Mouse (Mus musculus) stomach, postnatal 0 days (tissue): ENCODE results near the gene Rasal3. TPM values are rescaled to one million over a fixed set of nuclear protein-coding genes. Genes with fewer than 3 reads are reported as not detected.

Experiments used
- ATAC-seq: fragments of 200-750 bp; cut with Nextera tagmentation; 2 replicates; pipeline ENCODE4 v1.8.0; 2017; ENCODE audit not compliant: low FRiP score, low TSS enrichment
- DNase-seq: peaks from one replicate; pipeline ENCODE4 v3.0.0-alpha.2; 2016; ENCODE audit warnings: low spot score
- H3K27ac ChIP-seq: fragments of 300-500 bp; sonication (generic); replicated peaks from 2 replicates; pipeline ENCODE4 v1.5.1; 2014; ENCODE audit warnings: mild to moderate bottlenecking, control low read depth
- H3K27me3 ChIP-seq: fragments of 300-500 bp; sonication (generic); 2 replicates; pipeline ENCODE4 v1.6.1; 2014; ENCODE audit warnings: low read length; ENCODE audit not compliant: control insufficient read depth, insufficient read depth
- H3K36me3 ChIP-seq: fragments of 300-500 bp; sonication (generic); 2 replicates; pipeline ENCODE4 v1.6.1; 2014; ENCODE audit warnings: low read length, mixed read lengths; ENCODE audit not compliant: control insufficient read depth, insufficient read depth
- H3K4me1 ChIP-seq: fragments of 300-500 bp; sonication (generic); replicated peaks from 2 replicates; pipeline ENCODE4 v1.6.1; 2014; ENCODE audit warnings: antibody characterized with exemption; ENCODE audit not compliant: control insufficient read depth, insufficient read depth
- H3K4me2 ChIP-seq: fragments of 300-500 bp; sonication (generic); replicated peaks from 2 replicates; pipeline ENCODE4 v1.6.1; 2014; ENCODE audit warnings: low read depth, mild to moderate bottlenecking, control low read depth, moderate library complexity
- H3K4me3 ChIP-seq: fragments of 300-500 bp; sonication (generic); 2 replicates; pipeline ENCODE4 v1.5.1; 2014; ENCODE audit warnings: low read depth, low read length, control low read depth
- H3K9ac ChIP-seq: fragments of 300-500 bp; sonication (generic); 2 replicates; pipeline ENCODE4 v1.6.1; 2014; ENCODE audit warnings: mild to moderate bottlenecking, low read length, control low read depth, mixed read lengths
- H3K9me3 ChIP-seq: fragments of 300-500 bp; sonication (generic); 2 replicates; pipeline ENCODE4 v1.6.1; 2016; ENCODE audit warnings: low read length; ENCODE audit not compliant: control insufficient read depth
- CTCF ChIP-seq: IDR thresholded peaks from 2 replicates; pipeline ENCODE4 v1.5.1; 2016; ENCODE audit warnings: antibody characterized with exemption, low read depth, mild to moderate bottlenecking, moderate library complexity
- EP300 ChIP-seq: optimal IDR thresholded peaks from 2 replicates; pipeline ENCODE3; 2016; ENCODE audit warnings: antibody characterized with exemption
- WGBS: fragments of 180-500 bp; shearing (Covaris S2); extraction: QIAGEN DNeasy Blood & Tissue Kit; methylation state at CpG from one replicate; pipeline ENCODE4 v1.1.7; 2014; 5-methylcytosine and 5-hydroxymethylcytosine counted together
- polyA plus RNA-seq: library from polyadenylated mRNA; unstranded; fragments of >200 nt; fragmentation: Nextera tagmentation; extraction: Ambion mirVana; gene quantifications from 2 replicates; pipeline ENCODE4 v1.2.1, GENCODE M21; 2015

Gene Rasal3
- polyA plus RNA-seq, 1 experiment from 2014 or later, result 0.63 TPM

- peak overlapping the region; percentile 54 for H3K4me2 ChIP-seq
- no peaks in the 10 kb centered on the region for H3K9me3 ChIP-seq
- ATAC-seq, result no peak
- no peak overlapping the region for H3K9ac ChIP-seq
- H3K27ac ChIP-seq, result peak overlapping the region; percentile 35; the same call in 1 of the 2 replicates
- peaks cover 5% of the 10 kb centered on the region for H3K4me1 ChIP-seq
- TF ChIP-seq EP300, result no peak
- TF ChIP-seq CTCF, result no peak
- WGBS, result 45% methylated on average over 5 of the region's 5 CpGs
- H3K4me3 ChIP-seq, result peak overlapping the region; percentile 93
- no peak for DNase-seq
- H3K36me3 ChIP-seq, result peaks cover 6% of the 10 kb centered on the region
- H3K27me3 ChIP-seq, result no peaks in the 10 kb centered on the region
These were observed 38.5 kb downstream of the Rasal3 start for GRCm38 (mm10) chr17:32364850-32365249.

- H3K27me3 ChIP-seq, result no peaks in the 10 kb centered on the region
- H3K4me3 ChIP-seq, result peak overlapping the region; percentile 93
- peaks cover 8% of the 10 kb centered on the region for H3K36me3 ChIP-seq
- ATAC-seq, result peak; percentile 94
- peak overlapping the region; percentile 69 for H3K27ac ChIP-seq
- WGBS, result 0% methylated on average over 32 of the region's 47 CpGs
- H3K4me2 ChIP-seq, result peak overlapping the region; percentile 64
- H3K9me3 ChIP-seq, result no peaks in the 10 kb centered on the region
- H3K9ac ChIP-seq, result peak overlapping the region; percentile 93
- H3K4me1 ChIP-seq, result peaks cover 5% of the 10 kb centered on the region
- DNase-seq, result peak; percentile 93
- TF ChIP-seq CTCF (peak; percentile 36), EP300 (no peak)
These were observed 39.1 kb downstream of the Rasal3 start for GRCm38 (mm10) chr17:32364331-32364730.

- peak overlapping the region; percentile 69 for H3K27ac ChIP-seq
- H3K36me3 ChIP-seq, result peaks cover 12% of the 10 kb centered on the region
- no peaks in the 10 kb centered on the region for H3K9me3 ChIP-seq
- ATAC-seq (peak; percentile 28), DNase-seq (no peak)
- no peak for TF ChIP-seq EP300
- TF ChIP-seq CTCF, result no peak
- peak overlapping the region; percentile 64 for H3K4me2 ChIP-seq
- H3K4me3 ChIP-seq, result peak overlapping the region; percentile 93
- H3K27me3 ChIP-seq, result no peaks in the 10 kb centered on the region
- peaks cover 5% of the 10 kb centered on the region for H3K4me1 ChIP-seq
- WGBS, result under 1% methylated on average over 22 of the region's 50 CpGs
- H3K9ac ChIP-seq, result peak overlapping the region; percentile 93
These were observed 39.5 kb downstream of the Rasal3 start for GRCm38 (mm10) chr17:32363821-32364301.

GRCm38 (mm10) chr17:32362686-32363085 is 40.7 kb downstream of the Rasal3 start:
- H3K27ac ChIP-seq, result no peak overlapping the region
- peaks cover 19% of the 10 kb centered on the region for H3K36me3 ChIP-seq
- no peak overlapping the region for H3K9ac ChIP-seq
- no peak for TF ChIP-seq CTCF
- TF ChIP-seq EP300, result no peak
- DNase-seq, result no peak
- no peaks in the 10 kb centered on the region for H3K27me3 ChIP-seq
- no peak overlapping the region for H3K4me3 ChIP-seq
- peaks cover 5% of the 10 kb centered on the region for H3K4me1 ChIP-seq
- no peaks in the 10 kb centered on the region for H3K9me3 ChIP-seq
- ATAC-seq, result no peak
- peak overlapping the region; percentile 64 for H3K4me2 ChIP-seq
- 67% methylated on average over 4 of the region's 4 CpGs for WGBS

- TF ChIP-seq CTCF, result no peak
- 80% methylated on average over 11 of the region's 18 CpGs for WGBS
- H3K4me3 ChIP-seq, result no peak overlapping the region
- H3K27ac ChIP-seq, result no peak overlapping the region
- ATAC-seq, result no peak
- DNase-seq, result peak; percentile 15
- no peaks in the 10 kb centered on the region for H3K9me3 ChIP-seq
- no peak overlapping the region for H3K4me2 ChIP-seq
- H3K4me1 ChIP-seq, result peaks cover 5% of the 10 kb centered on the region
- peaks cover 32% of the 10 kb centered on the region for H3K36me3 ChIP-seq
- no peaks in the 10 kb centered on the region for H3K27me3 ChIP-seq
- H3K9ac ChIP-seq, result no peak overlapping the region
These were observed 43.5 kb downstream of the Rasal3 start for GRCm38 (mm10) chr17:32359928-32360327.

GRCm38 (mm10) chr17:32358943-32359340 is 44.4 kb downstream of the Rasal3 start:
- Histone ChIP-seq H3K36me3 (peaks cover 35% of the 10 kb centered on the region), H3K4me1 (peaks cover 5% of the 10 kb centered on the region), H3K4me3 (no peak overlapping the region), H3K9me3 (no peaks in the 10 kb centered on the region), H3K9ac (no peak overlapping the region), H3K4me2 (no peak overlapping the region), H3K27ac (no peak overlapping the region), H3K27me3 (no peaks in the 10 kb centered on the region)
- TF ChIP-seq EP300 (no peak), CTCF (no peak)
- WGBS, result 86% methylated on average over 6 of the region's 6 CpGs
- no peak for ATAC-seq
- DNase-seq, result no peak
